Mouse (Mus musculus): ENCODE measurements around the gene Dpyd. TPM values are rescaled to one million over a fixed set of nuclear protein-coding genes. Genes with fewer than 3 reads are reported as not detected.
A peak's percentile ranks its signal among the peaks of the same experiment; 100 is the strongest.

The Dpyd gene
- polyA plus RNA-seq, 1 experiment from 2014 or later = 3.0 TPM

- ATAC-seq (no peak), DNase-seq (ENCODE audit: low spot score) (no peak)
- Histone ChIP-seq H3K4me1 (ENCODE audit: control insufficient read depth, insufficient read depth, low read length) (no peaks in the 10 kb centered on the region; the same call in 1 of the 2 replicates), H3K4me3 (ENCODE audit: low read depth, low read length) (no peak overlapping the region), H3K27me3 (replicated peaks; ENCODE audit: control insufficient read depth, insufficient read depth, low read length) (no peaks in the 10 kb centered on the region), H3K9me3 (replicated peaks; ENCODE audit: control insufficient read depth, low read length) (no peaks in the 10 kb centered on the region), H3K9ac (ENCODE audit: low read length) (no peak overlapping the region), H3K27ac (ENCODE audit: low read depth, low read length) (no peak overlapping the region), H3K36me3 (ENCODE audit: control insufficient read depth, insufficient read depth, low read length) (no peaks in the 10 kb centered on the region), H3K4me2 (ENCODE audit: low read length) (no peak overlapping the region)
- WGBS = 91% methylated on average over 3 of the region's 3 CpGs
Observed at GRCm38 (mm10) chr3:119314693-119315092, 752.8 kb downstream of the Dpyd start.

GRCm38 (mm10) chr3:119329063-119329462 is 767.1 kb downstream of the Dpyd start:
- Histone ChIP-seq H3K36me3 (ENCODE audit: control insufficient read depth, insufficient read depth, low read length) (no peaks in the 10 kb centered on the region), H3K27me3 (replicated peaks; ENCODE audit: control insufficient read depth, insufficient read depth, low read length) (no peaks in the 10 kb centered on the region), H3K9ac (ENCODE audit: low read length) (no peak overlapping the region), H3K9me3 (replicated peaks; ENCODE audit: control insufficient read depth, low read length) (0 out of 2 replicates have a peak, but pooled peaks cover 2% of the 10 kb centered on the region), H3K4me1 (ENCODE audit: control insufficient read depth, insufficient read depth, low read length) (peaks cover 8% of the 10 kb centered on the region), H3K4me3 (ENCODE audit: low read depth, low read length) (no peak overlapping the region), H3K27ac (ENCODE audit: low read depth, low read length) (no peak overlapping the region), H3K4me2 (ENCODE audit: low read length) (no peak overlapping the region)
- 60% methylated on average over 7 of the region's 7 CpGs for WGBS
- DNase-seq (ENCODE audit: low spot score) (no peak), ATAC-seq (peak; percentile 49; the same call in 1 of the 2 replicates)

- H3K4me3 ChIP-seq (ENCODE audit: low read depth, low read length) = no peak overlapping the region
- peak; percentile 84 for ATAC-seq
- whole genome bisulfite sequencing = 8% methylated on average over 7 of the region's 7 CpGs
- no peaks in the 10 kb centered on the region for H3K27me3 ChIP-seq (replicated peaks; ENCODE audit: control insufficient read depth, insufficient read depth, low read length)
- no peaks in the 10 kb centered on the region for H3K9me3 ChIP-seq (replicated peaks; ENCODE audit: control insufficient read depth, low read length)
- peak; percentile 73 for DNase-seq (ENCODE audit: low spot score)
- H3K27ac ChIP-seq (ENCODE audit: low read depth, low read length) = no peak overlapping the region
- H3K4me1 ChIP-seq (ENCODE audit: control insufficient read depth, insufficient read depth, low read length) = peaks cover 9% of the 10 kb centered on the region
- H3K4me2 ChIP-seq (ENCODE audit: low read length) = no peak overlapping the region
- H3K9ac ChIP-seq (ENCODE audit: low read length) = no peak overlapping the region
- no peaks in the 10 kb centered on the region for H3K36me3 ChIP-seq (ENCODE audit: control insufficient read depth, insufficient read depth, low read length)
Observed at GRCm38 (mm10) chr3:119333335-119334305, 771.7 kb downstream of the Dpyd start.

DNA sequence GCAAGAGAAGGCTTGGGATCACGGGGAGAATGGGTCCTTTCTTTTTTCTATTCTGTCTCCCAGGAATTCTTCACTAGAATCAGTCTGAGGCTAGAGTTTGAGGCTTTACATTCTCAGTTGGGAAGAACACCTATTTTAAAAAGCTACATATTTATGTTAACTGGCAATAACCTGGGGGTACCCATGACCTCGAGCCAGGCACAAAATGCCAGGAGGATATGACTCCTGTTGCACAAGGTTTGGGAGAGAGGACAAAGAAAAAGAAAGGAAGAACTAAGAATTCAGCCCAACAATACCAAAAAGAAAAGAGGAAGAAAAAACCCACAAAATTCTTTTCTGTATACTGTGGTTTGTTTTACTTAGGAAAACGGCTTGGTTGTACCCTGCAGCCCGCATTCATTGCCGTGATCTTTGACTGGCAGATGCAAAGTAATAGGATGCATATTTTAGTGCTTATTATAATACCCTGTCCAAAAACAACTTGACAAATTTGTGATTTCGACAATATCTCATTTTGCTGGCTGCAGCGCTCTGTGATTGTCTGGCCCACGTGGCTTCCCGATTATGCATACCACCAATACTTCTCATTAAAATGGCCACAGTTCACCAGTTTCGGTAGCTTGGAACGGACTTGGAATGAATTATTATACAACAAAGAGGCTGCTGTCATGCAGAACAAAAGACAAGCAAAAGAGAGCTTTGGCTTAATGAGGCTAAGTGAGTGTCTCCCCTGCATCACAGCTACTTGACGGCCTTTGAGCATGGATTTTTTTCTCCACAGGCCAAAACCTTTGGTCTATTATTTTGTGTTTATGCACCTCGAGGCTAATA is 799.8 kb downstream of the Dpyd start:
- Histone ChIP-seq H3K4me3 (ENCODE audit: low read depth, low read length) (no peak overlapping the region), H3K27ac (ENCODE audit: low read depth, low read length) (peak overlapping the region; percentile 10; the same call in 1 of the 2 replicates), H3K36me3 (ENCODE audit: control insufficient read depth, insufficient read depth, low read length) (no peaks in the 10 kb centered on the region), H3K4me2 (ENCODE audit: low read length) (peak overlapping the region; percentile 15; the same call in 1 of the 2 replicates), H3K27me3 (replicated peaks; ENCODE audit: control insufficient read depth, insufficient read depth, low read length) (no peaks in the 10 kb centered on the region), H3K9me3 (replicated peaks; ENCODE audit: control insufficient read depth, low read length) (no peaks in the 10 kb centered on the region), H3K9ac (ENCODE audit: low read length) (no peak overlapping the region), H3K4me1 (ENCODE audit: control insufficient read depth, insufficient read depth, low read length) (peaks cover 8% of the 10 kb centered on the region; the same call in 1 of the 2 replicates)
- peak; percentile 95 for ATAC-seq
- DNase-seq (ENCODE audit: low spot score) = peak; percentile 95
- 5% methylated on average over 13 of the region's 13 CpGs for WGBS

GRCm38 (mm10) chr3:119362392-119362791 is 800.5 kb downstream of the Dpyd start:
- H3K27ac ChIP-seq (ENCODE audit: low read depth, low read length) = peak overlapping the region; percentile 44; the same call in 1 of the 2 replicates
- H3K9ac ChIP-seq (ENCODE audit: low read length) = no peak overlapping the region
- no peaks in the 10 kb centered on the region for H3K9me3 ChIP-seq (replicated peaks; ENCODE audit: control insufficient read depth, low read length)
- peak overlapping the region; percentile 15; the same call in 1 of the 2 replicates for H3K4me2 ChIP-seq (ENCODE audit: low read length)
- ATAC-seq = peak; percentile 47; the same call in 1 of the 2 replicates
- no peaks in the 10 kb centered on the region for H3K27me3 ChIP-seq (replicated peaks; ENCODE audit: control insufficient read depth, insufficient read depth, low read length)
- WGBS = 10% methylated on average over 3 of the region's 3 CpGs
- DNase-seq (ENCODE audit: low spot score) = no peak
- peaks cover 8% of the 10 kb centered on the region; the same call in 1 of the 2 replicates for H3K4me1 ChIP-seq (ENCODE audit: control insufficient read depth, insufficient read depth, low read length)
- H3K36me3 ChIP-seq (ENCODE audit: control insufficient read depth, insufficient read depth, low read length) = no peaks in the 10 kb centered on the region
- H3K4me3 ChIP-seq (ENCODE audit: low read depth, low read length) = no peak overlapping the region

GRCm38 (mm10) chr3:119368931-119369330 is 807.0 kb downstream of the Dpyd start:
- no peaks in the 10 kb centered on the region for H3K36me3 ChIP-seq (ENCODE audit: control insufficient read depth, insufficient read depth, low read length)
- no peaks in the 10 kb centered on the region for H3K27me3 ChIP-seq (replicated peaks; ENCODE audit: control insufficient read depth, insufficient read depth, low read length)
- H3K4me2 ChIP-seq (ENCODE audit: low read length) = no peak overlapping the region
- no peak overlapping the region for H3K9ac ChIP-seq (ENCODE audit: low read length)
- no peak overlapping the region for H3K27ac ChIP-seq (ENCODE audit: low read depth, low read length)
- ATAC-seq (peak; percentile 48; the same call in 1 of the 2 replicates), DNase-seq (ENCODE audit: low spot score) (peak; percentile 34)
- WGBS = 56% methylated on average over 2 of the region's 2 CpGs
- H3K4me3 ChIP-seq (ENCODE audit: low read depth, low read length) = no peak overlapping the region
- H3K4me1 ChIP-seq (ENCODE audit: control insufficient read depth, insufficient read depth, low read length) = no peaks in the 10 kb centered on the region
- H3K9me3 ChIP-seq (replicated peaks; ENCODE audit: control insufficient read depth, low read length) = no peaks in the 10 kb centered on the region

GRCm38 (mm10) chr3:119381119-119381518 is 819.2 kb downstream of the Dpyd start:
- ATAC-seq (no peak), DNase-seq (ENCODE audit: low spot score) (no peak)

GRCm38 (mm10) chr3:119382395-119382794 is 820.5 kb downstream of the Dpyd start:
- ATAC-seq = no peak
- no peak overlapping the region for H3K4me2 ChIP-seq (ENCODE audit: low read length)
- no peaks in the 10 kb centered on the region for H3K36me3 ChIP-seq (ENCODE audit: control insufficient read depth, insufficient read depth, low read length)
- no peak overlapping the region for H3K27ac ChIP-seq (ENCODE audit: low read depth, low read length)
- peaks cover 2% of the 10 kb centered on the region; the same call in 1 of the 2 replicates for H3K4me1 ChIP-seq (ENCODE audit: control insufficient read depth, insufficient read depth, low read length)
- H3K4me3 ChIP-seq (ENCODE audit: low read depth, low read length) = no peak overlapping the region
- no peak for DNase-seq (ENCODE audit: low spot score)
- 94% methylated on average over 1 of the region's 1 CpGs for WGBS
- H3K9me3 ChIP-seq (replicated peaks; ENCODE audit: control insufficient read depth, low read length) = no peaks in the 10 kb centered on the region
- no peaks in the 10 kb centered on the region for H3K27me3 ChIP-seq (replicated peaks; ENCODE audit: control insufficient read depth, insufficient read depth, low read length)
- no peak overlapping the region for H3K9ac ChIP-seq (ENCODE audit: low read length)

More at GRCm38 (mm10) chr3:119381119-119381518, 819.2 kb downstream of the Dpyd start:
- no peak overlapping the region for H3K4me2 ChIP-seq (ENCODE audit: low read length)
- no peaks in the 10 kb centered on the region for H3K27me3 ChIP-seq (replicated peaks; ENCODE audit: control insufficient read depth, insufficient read depth, low read length)
- H3K9me3 ChIP-seq (replicated peaks; ENCODE audit: control insufficient read depth, low read length) = no peaks in the 10 kb centered on the region
- no peak overlapping the region for H3K27ac ChIP-seq (ENCODE audit: low read depth, low read length)
- 74% methylated on average over 1 of the region's 1 CpGs for WGBS
- no peaks in the 10 kb centered on the region for H3K36me3 ChIP-seq (ENCODE audit: control insufficient read depth, insufficient read depth, low read length)
- H3K9ac ChIP-seq (ENCODE audit: low read length) = no peak overlapping the region
- no peak overlapping the region for H3K4me3 ChIP-seq (ENCODE audit: low read depth, low read length)
- H3K4me1 ChIP-seq (ENCODE audit: control insufficient read depth, insufficient read depth, low read length) = no peaks in the 10 kb centered on the region

Data from forebrain, embryonic 14.5 days (tissue).